Mouse (Mus musculus) midbrain, postnatal 0 days (tissue): ENCODE results near the gene Mmd. TPM values are rescaled to one million over a fixed set of nuclear protein-coding genes. Genes with fewer than 3 reads are reported as not detected.

Experiments used
- ATAC-seq: fragments of 200-750 bp; cut with Nextera tagmentation; 2 replicates; pipeline ENCODE4 v1.8.0; 2017; ENCODE audit warnings: moderate number of reproducible peaks, mild to moderate bottlenecking, moderate TSS enrichment, moderate library complexity; ENCODE audit not compliant: low FRiP score
- DNase-seq: peaks from one replicate; pipeline ENCODE4 v3.0.0-alpha.2; 2015; ENCODE audit warnings: low spot score
- H3K27ac ChIP-seq: fragments of 300-500 bp; sonication (generic); 2 replicates; pipeline ENCODE4 v1.5.1; 2014; ENCODE audit warnings: low read depth, mild to moderate bottlenecking, low read length, mixed read lengths
- H3K27me3 ChIP-seq: fragments of 300-500 bp; sonication (generic); 2 replicates; pipeline ENCODE4 v1.6.1; 2014; ENCODE audit warnings: low read length, control low read depth, mixed read lengths; ENCODE audit not compliant: insufficient read depth
- H3K36me3 ChIP-seq: fragments of 300-500 bp; sonication (generic); 2 replicates; pipeline ENCODE4 v1.6.1; 2014; ENCODE audit warnings: low read length, control low read depth, mixed read lengths; ENCODE audit not compliant: insufficient read depth
- H3K4me1 ChIP-seq: fragments of 300-500 bp; sonication (generic); 2 replicates; pipeline ENCODE4 v1.6.1; 2014; ENCODE audit warnings: mild to moderate bottlenecking, control low read depth, antibody characterized with exemption, low read length, mixed read lengths; ENCODE audit not compliant: insufficient read depth
- H3K4me2 ChIP-seq: fragments of 300-500 bp; sonication (generic); 2 replicates; pipeline ENCODE4 v1.6.1; 2014; ENCODE audit warnings: low read depth, mild to moderate bottlenecking, low read length, mixed read lengths; ENCODE audit not compliant: poor library complexity, severe bottlenecking
- H3K4me3 ChIP-seq: fragments of 300-500 bp; sonication (generic); 2 replicates; pipeline ENCODE4 v1.5.1; 2014; ENCODE audit warnings: low read depth, mild to moderate bottlenecking, low read length, moderate library complexity
- H3K9ac ChIP-seq: fragments of 300-500 bp; sonication (generic); replicated peaks from 2 replicates; pipeline ENCODE4 v1.6.1; 2014; ENCODE audit warnings: mild to moderate bottlenecking, low read length, moderate library complexity, mixed read lengths; ENCODE audit not compliant: poor library complexity, severe bottlenecking
- H3K9me3 ChIP-seq: fragments of 300-500 bp; sonication (generic); 2 replicates; pipeline ENCODE4 v1.6.1; 2016; ENCODE audit warnings: low read length, control low read depth
- CTCF ChIP-seq: IDR thresholded peaks from 2 replicates; pipeline ENCODE4 v1.5.1; 2016; ENCODE audit warnings: antibody characterized with exemption, mild to moderate bottlenecking
- WGBS: fragments of 180-500 bp; shearing (Covaris S2); extraction: QIAGEN DNeasy Blood & Tissue Kit; methylation state at CpG from one replicate; pipeline ENCODE4 v1.1.7; 2014; 5-methylcytosine and 5-hydroxymethylcytosine counted together
- polyA plus RNA-seq: library from polyadenylated mRNA; unstranded; fragments of >200 nt; fragmentation: Nextera tagmentation; extraction: Ambion mirVana; gene quantifications from 2 replicates; pipeline ENCODE4 v1.2.1, GENCODE M21; 2015
- total RNA-seq: library from RNA; depleted of rRNA; stranded (reverse); fragments of >200 nt; gene quantifications from 2 replicates; pipeline ENCODE4 v1.2.3, GENCODE M21; 2014

The Mmd gene
- total and polyA plus RNA-seq, 2 experiments from 2014 or later: 130 to 223 TPM

- H3K4me1 ChIP-seq: no peaks in the 10 kb centered on the region
These were observed 33.9 kb downstream of the Mmd start for GRCm38 (mm10) chr11:90283159-90283558.

GRCm38 (mm10) chr11:90283601-90284000 is 34.3 kb downstream of the Mmd start:
- Histone ChIP-seq H3K4me3 (no peak overlapping the region), H3K36me3 (no peaks in the 10 kb centered on the region), H3K9ac (no peak overlapping the region), H3K4me2 (no peak overlapping the region), H3K9me3 (no peaks in the 10 kb centered on the region), H3K27ac (no peak overlapping the region), H3K27me3 (no peaks in the 10 kb centered on the region), H3K4me1 (no peaks in the 10 kb centered on the region)
- no peak for ATAC-seq
- DNase-seq: no peak
- 79% methylated on average over 6 of the region's 6 CpGs for WGBS
- TF ChIP-seq CTCF: no peak

More at GRCm38 (mm10) chr11:90283159-90283558, 33.9 kb downstream of the Mmd start:
- Histone ChIP-seq H3K4me3 (no peak overlapping the region), H3K4me2 (no peak overlapping the region), H3K27ac (no peak overlapping the region), H3K27me3 (no peaks in the 10 kb centered on the region), H3K36me3 (no peaks in the 10 kb centered on the region), H3K9ac (no peak overlapping the region), H3K9me3 (no peaks in the 10 kb centered on the region)
- no peak for DNase-seq
- WGBS: 62% methylated on average over 4 of the region's 4 CpGs
- no peak for ATAC-seq
- TF ChIP-seq CTCF: no peak

- Histone ChIP-seq H3K4me1 (no peaks in the 10 kb centered on the region), H3K9me3 (no peaks in the 10 kb centered on the region), H3K27me3 (no peaks in the 10 kb centered on the region), H3K4me2 (no peak overlapping the region), H3K9ac (no peak overlapping the region), H3K36me3 (no peaks in the 10 kb centered on the region), H3K4me3 (no peak overlapping the region), H3K27ac (no peak overlapping the region)
- DNase-seq: no peak
- 52% methylated on average over 2 of the region's 2 CpGs for WGBS
- ATAC-seq: no peak
- no peak for TF ChIP-seq CTCF
These were observed 34.8 kb downstream of the Mmd start for GRCm38 (mm10) chr11:90284079-90284478.

- H3K36me3 ChIP-seq: no peaks in the 10 kb centered on the region
- H3K9ac ChIP-seq: no peak overlapping the region
- no peaks in the 10 kb centered on the region for H3K27me3 ChIP-seq
- DNase-seq (no peak), ATAC-seq (no peak)
- H3K9me3 ChIP-seq: no peaks in the 10 kb centered on the region
- no peaks in the 10 kb centered on the region for H3K4me1 ChIP-seq
- no peak overlapping the region for H3K27ac ChIP-seq
- no peak overlapping the region for H3K4me3 ChIP-seq
- TF ChIP-seq CTCF: no peak
- 70% methylated on average over 4 of the region's 4 CpGs for WGBS
- H3K4me2 ChIP-seq: no peak overlapping the region
These were observed 35.4 kb downstream of the Mmd start for GRCm38 (mm10) chr11:90284623-90285022.

GRCm38 (mm10) chr11:90286550-90287154 is 37.4 kb downstream of the Mmd start:
- H3K27ac ChIP-seq: no peak overlapping the region
- WGBS: 92% methylated on average over 6 of the region's 6 CpGs

GRCm38 (mm10) chr11:90291156-90291555 is 41.9 kb downstream of the Mmd start:
- Histone ChIP-seq H3K36me3 (no peaks in the 10 kb centered on the region), H3K9ac (no peak overlapping the region), H3K4me2 (no peak overlapping the region), H3K9me3 (no peaks in the 10 kb centered on the region), H3K4me3 (no peak overlapping the region), H3K4me1 (no peaks in the 10 kb centered on the region), H3K27ac (no peak overlapping the region), H3K27me3 (no peaks in the 10 kb centered on the region)
- 23% methylated on average over 4 of the region's 4 CpGs for WGBS
- no peak for ATAC-seq
- no peak for TF ChIP-seq CTCF
- peak; percentile 31 for DNase-seq

More at GRCm38 (mm10) chr11:90286550-90287154, 37.4 kb downstream of the Mmd start:
- TF ChIP-seq CTCF: no peak
- Histone ChIP-seq H3K4me1 (no peaks in the 10 kb centered on the region), H3K36me3 (no peaks in the 10 kb centered on the region), H3K27me3 (no peaks in the 10 kb centered on the region), H3K9ac (no peak overlapping the region), H3K4me3 (no peak overlapping the region), H3K4me2 (no peak overlapping the region), H3K9me3 (no peaks in the 10 kb centered on the region)
- ATAC-seq: no peak
- no peak for DNase-seq
